Mouse (Mus musculus) stomach, postnatal 0 days (tissue): Measurements from ENCODE around the gene Adgrb2. TPM values are rescaled to one million over a fixed set of nuclear protein-coding genes. Genes with fewer than 3 reads are reported as not detected.

Experiments used
- ATAC-seq: fragments of 200-750 bp; cut with Nextera tagmentation; 2 replicates; pipeline ENCODE4 v1.8.0; 2017; ENCODE audit not compliant: low FRiP score, low TSS enrichment
- DNase-seq: peaks from one replicate; pipeline ENCODE4 v3.0.0-alpha.2; 2016; ENCODE audit warnings: low spot score
- H3K27ac ChIP-seq: fragments of 300-500 bp; sonication (generic); replicated peaks from 2 replicates; pipeline ENCODE4 v1.5.1; 2014; ENCODE audit warnings: mild to moderate bottlenecking, control low read depth
- H3K27me3 ChIP-seq: fragments of 300-500 bp; sonication (generic); 2 replicates; pipeline ENCODE4 v1.6.1; 2014; ENCODE audit warnings: low read length; ENCODE audit not compliant: control insufficient read depth, insufficient read depth
- H3K36me3 ChIP-seq: fragments of 300-500 bp; sonication (generic); 2 replicates; pipeline ENCODE4 v1.6.1; 2014; ENCODE audit warnings: low read length, mixed read lengths; ENCODE audit not compliant: control insufficient read depth, insufficient read depth
- H3K4me1 ChIP-seq: fragments of 300-500 bp; sonication (generic); replicated peaks from 2 replicates; pipeline ENCODE4 v1.6.1; 2014; ENCODE audit warnings: antibody characterized with exemption; ENCODE audit not compliant: control insufficient read depth, insufficient read depth
- H3K4me2 ChIP-seq: fragments of 300-500 bp; sonication (generic); replicated peaks from 2 replicates; pipeline ENCODE4 v1.6.1; 2014; ENCODE audit warnings: low read depth, mild to moderate bottlenecking, control low read depth, moderate library complexity
- H3K4me3 ChIP-seq: fragments of 300-500 bp; sonication (generic); 2 replicates; pipeline ENCODE4 v1.5.1; 2014; ENCODE audit warnings: low read depth, low read length, control low read depth
- H3K9ac ChIP-seq: fragments of 300-500 bp; sonication (generic); 2 replicates; pipeline ENCODE4 v1.6.1; 2014; ENCODE audit warnings: mild to moderate bottlenecking, low read length, control low read depth, mixed read lengths
- H3K9me3 ChIP-seq: fragments of 300-500 bp; sonication (generic); 2 replicates; pipeline ENCODE4 v1.6.1; 2016; ENCODE audit warnings: low read length; ENCODE audit not compliant: control insufficient read depth
- CTCF ChIP-seq: IDR thresholded peaks from 2 replicates; pipeline ENCODE4 v1.5.1; 2016; ENCODE audit warnings: antibody characterized with exemption, low read depth, mild to moderate bottlenecking, moderate library complexity
- EP300 ChIP-seq: optimal IDR thresholded peaks from 2 replicates; pipeline ENCODE3; 2016; ENCODE audit warnings: antibody characterized with exemption
- WGBS: fragments of 180-500 bp; shearing (Covaris S2); extraction: QIAGEN DNeasy Blood & Tissue Kit; methylation state at CpG from one replicate; pipeline ENCODE4 v1.1.7; 2014; 5-methylcytosine and 5-hydroxymethylcytosine counted together
- polyA plus RNA-seq: library from polyadenylated mRNA; unstranded; fragments of >200 nt; fragmentation: Nextera tagmentation; extraction: Ambion mirVana; gene quantifications from 2 replicates; pipeline ENCODE4 v1.2.1, GENCODE M21; 2015

Gene Adgrb2
- polyA plus RNA-seq, 1 experiment from 2014 or later = 0.49 TPM

DNA sequence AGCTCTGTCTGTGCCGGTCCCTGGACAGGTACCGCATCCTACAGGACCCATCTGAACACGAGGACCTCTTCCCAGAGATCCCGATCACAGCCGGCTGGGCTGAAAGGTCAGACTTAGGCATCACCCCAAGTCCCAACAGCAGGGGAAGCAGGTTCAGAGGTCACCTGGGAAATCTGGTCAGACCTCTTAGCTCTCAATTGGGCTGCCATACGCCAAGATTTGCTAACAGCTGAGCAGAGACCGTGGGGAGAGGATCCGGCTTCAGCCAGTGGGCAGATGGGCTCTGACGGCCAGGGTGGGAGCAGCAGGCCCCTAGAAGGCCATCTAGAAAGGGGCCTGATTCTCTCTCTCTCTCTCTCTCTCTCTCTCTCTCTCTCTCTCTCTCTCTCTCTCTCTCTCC lies 10.4 kb upstream of the Adgrb2 start:
- no peak overlapping the region for H3K4me2 ChIP-seq
- no peak overlapping the region for H3K4me3 ChIP-seq
- no peak for ATAC-seq
- H3K27ac ChIP-seq = no peak overlapping the region
- no peaks in the 10 kb centered on the region; the same call in 1 of the 2 replicates for H3K27me3 ChIP-seq
- 57% methylated on average over 9 of the region's 9 CpGs for WGBS
- H3K9me3 ChIP-seq = no peaks in the 10 kb centered on the region
- H3K9ac ChIP-seq = no peak overlapping the region
- no peaks in the 10 kb centered on the region for H3K36me3 ChIP-seq
- TF ChIP-seq CTCF (no peak), EP300 (no peak)
- no peak for DNase-seq
- no peaks in the 10 kb centered on the region for H3K4me1 ChIP-seq

- no peak overlapping the region for H3K4me3 ChIP-seq
- no peaks in the 10 kb centered on the region for H3K4me1 ChIP-seq
- H3K9ac ChIP-seq = no peak overlapping the region
- H3K27ac ChIP-seq = no peak overlapping the region
- no peaks in the 10 kb centered on the region for H3K9me3 ChIP-seq
- no peak overlapping the region for H3K4me2 ChIP-seq
- WGBS = 47% methylated on average over 4 of the region's 4 CpGs
- no peaks in the 10 kb centered on the region; the same call in 1 of the 2 replicates for H3K27me3 ChIP-seq
- H3K36me3 ChIP-seq = no peaks in the 10 kb centered on the region
- no peak for TF ChIP-seq EP300
- no peak for TF ChIP-seq CTCF
- ATAC-seq (no peak), DNase-seq (no peak)
Observed at GRCm38 (mm10) chr4:129977256-129977655, 7.4 kb upstream of the Adgrb2 start.

DNA sequence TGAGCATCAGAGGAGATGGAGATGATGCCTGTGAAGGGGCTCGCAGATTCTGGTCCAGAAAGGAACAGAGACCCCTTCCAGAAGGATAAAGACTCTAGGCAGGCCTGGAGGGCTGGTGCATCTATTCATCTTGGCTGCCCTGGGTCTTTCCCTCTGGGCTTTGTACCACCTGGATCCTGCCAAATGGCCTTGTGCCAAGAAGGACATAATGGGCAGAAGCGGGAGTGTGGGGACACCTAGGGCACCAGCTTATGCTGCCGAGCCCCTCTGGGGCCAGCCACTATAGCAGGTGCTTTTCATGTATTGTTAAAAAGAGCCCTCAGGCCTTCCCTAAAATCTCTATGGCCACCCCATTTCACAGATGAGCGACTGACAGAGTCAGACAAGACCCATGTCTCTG lies 6.4 kb upstream of the Adgrb2 start:
- Histone ChIP-seq H3K9ac (no peak overlapping the region), H3K4me2 (no peak overlapping the region), H3K27me3 (no peaks in the 10 kb centered on the region), H3K36me3 (no peaks in the 10 kb centered on the region), H3K27ac (no peak overlapping the region), H3K4me3 (no peak overlapping the region), H3K4me1 (no peaks in the 10 kb centered on the region), H3K9me3 (no peaks in the 10 kb centered on the region)
- WGBS = 66% methylated on average over 4 of the region's 4 CpGs
- no peak for ATAC-seq
- no peak for DNase-seq
- TF ChIP-seq EP300 (no peak), CTCF (no peak)

DNA sequence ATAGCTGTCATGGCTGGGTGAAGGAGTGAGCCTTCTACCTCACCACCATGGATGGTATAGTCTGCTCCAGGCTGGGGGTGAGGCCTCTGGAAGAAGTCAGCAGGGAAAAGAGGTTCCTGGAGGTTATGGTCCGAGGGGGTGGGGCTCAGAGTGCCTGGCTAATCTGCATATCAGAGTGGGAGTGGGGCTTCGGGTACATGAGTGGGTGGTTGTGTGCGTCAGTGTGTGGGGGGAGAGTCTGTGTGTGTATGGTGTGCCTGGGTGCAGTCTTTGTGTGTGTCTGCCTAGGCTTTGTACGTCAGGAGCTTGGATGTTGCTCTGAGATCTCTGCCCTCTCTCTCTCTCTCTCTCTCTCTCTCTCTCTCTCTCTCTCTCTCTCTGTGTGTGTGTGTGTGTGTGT lies 5.7 kb upstream of the Adgrb2 start:
- ATAC-seq (no peak), DNase-seq (no peak)
- Histone ChIP-seq H3K4me1 (0 out of 2 replicates have a peak, but pooled peaks cover 3% of the 10 kb centered on the region), H3K27me3 (no peaks in the 10 kb centered on the region), H3K27ac (no peak overlapping the region), H3K9me3 (no peaks in the 10 kb centered on the region), H3K4me3 (no peak overlapping the region), H3K4me2 (no peak overlapping the region), H3K36me3 (no peaks in the 10 kb centered on the region), H3K9ac (no peak overlapping the region)
- TF ChIP-seq EP300 = no peak
- TF ChIP-seq CTCF = no peak
- 61% methylated on average over 4 of the region's 4 CpGs for WGBS

GRCm38 (mm10) chr4:129981657-129982056 lies 3.0 kb upstream of the Adgrb2 start:
- DNase-seq = no peak
- Histone ChIP-seq H3K4me1 (0 out of 2 replicates have a peak, but pooled peaks cover 4% of the 10 kb centered on the region), H3K9ac (no peak overlapping the region), H3K36me3 (no peaks in the 10 kb centered on the region), H3K4me3 (no peak overlapping the region), H3K9me3 (no peaks in the 10 kb centered on the region), H3K27ac (no peak overlapping the region), H3K4me2 (no peak overlapping the region), H3K27me3 (no peaks in the 10 kb centered on the region)
- ATAC-seq = no peak
- 74% methylated on average over 11 of the region's 11 CpGs for WGBS
- no peak for TF ChIP-seq EP300
- no peak for TF ChIP-seq CTCF

DNA sequence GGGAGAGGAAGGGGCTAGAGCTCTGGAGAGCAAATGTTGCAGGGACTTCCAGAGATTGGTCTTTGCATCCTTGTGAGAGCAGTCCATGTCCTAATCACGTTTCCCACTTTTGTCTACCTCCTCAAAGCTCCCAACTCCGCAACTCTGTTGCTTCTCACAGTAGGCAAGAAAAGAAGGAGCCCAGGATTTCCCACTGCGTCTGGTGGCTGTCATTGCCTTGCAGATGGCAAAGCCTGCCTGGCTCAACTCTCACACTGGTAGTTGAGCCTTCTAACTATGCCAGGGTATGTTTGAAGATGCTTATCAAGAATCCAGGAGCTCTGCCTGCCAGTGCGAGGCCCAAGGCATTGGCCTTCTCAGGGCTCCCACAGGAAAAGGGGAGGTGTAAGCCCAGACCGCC lies 1.6 kb upstream of the Adgrb2 start:
- Histone ChIP-seq H3K9ac (no peak overlapping the region), H3K36me3 (no peaks in the 10 kb centered on the region), H3K9me3 (no peaks in the 10 kb centered on the region), H3K4me1 (0 out of 2 replicates have a peak, but pooled peaks cover 6% of the 10 kb centered on the region), H3K4me2 (no peak overlapping the region), H3K27me3 (no peaks in the 10 kb centered on the region), H3K27ac (no peak overlapping the region), H3K4me3 (no peak overlapping the region)
- TF ChIP-seq CTCF = no peak
- TF ChIP-seq EP300 = no peak
- WGBS = 45% methylated on average over 5 of the region's 5 CpGs
- no peak for ATAC-seq
- DNase-seq = no peak
